Mouse (Mus musculus) hindbrain, embryonic 12.5 days (tissue): ENCODE measurements around the gene Ppara. TPM values are rescaled to one million over a fixed set of nuclear protein-coding genes. Genes with fewer than 3 reads are reported as not detected.

Experiments used
- ATAC-seq: fragments of 200-750 bp; cut with Nextera tagmentation; 2 replicates; pipeline ENCODE4 v1.8.0; 2017; ENCODE audit warnings: moderate TSS enrichment; ENCODE audit not compliant: low FRiP score
- H3K27ac ChIP-seq: fragments of 300-500 bp; sonication (generic); 2 replicates; pipeline ENCODE4 v1.5.1; 2016; ENCODE audit warnings: mild to moderate bottlenecking
- H3K27me3 ChIP-seq: fragments of 300-500 bp; sonication (generic); 2 replicates; pipeline ENCODE4 v1.6.1; 2016; ENCODE audit warnings: mild to moderate bottlenecking
- H3K36me3 ChIP-seq: fragments of 300-500 bp; sonication (generic); 2 replicates; pipeline ENCODE4 v1.6.1; 2016; ENCODE audit warnings: mild to moderate bottlenecking
- H3K4me1 ChIP-seq: fragments of 300-500 bp; sonication (generic); 2 replicates; pipeline ENCODE4 v1.6.1; 2016
- H3K4me2 ChIP-seq: fragments of 300-500 bp; sonication (generic); replicated peaks from 2 replicates; pipeline ENCODE4 v1.6.1; 2016; ENCODE audit warnings: mild to moderate bottlenecking
- H3K4me3 ChIP-seq: fragments of 300-500 bp; sonication (generic); 2 replicates; pipeline ENCODE4 v1.5.1; 2016; ENCODE audit warnings: mild to moderate bottlenecking
- H3K9ac ChIP-seq: fragments of 300-500 bp; sonication (generic); 2 replicates; pipeline ENCODE4 v1.6.1; 2016; ENCODE audit warnings: mild to moderate bottlenecking, moderate library complexity
- H3K9me3 ChIP-seq: fragments of 300-500 bp; sonication (generic); replicated peaks from 2 replicates; pipeline ENCODE4 v1.6.1; 2016; ENCODE audit warnings: mild to moderate bottlenecking
- WGBS: fragments of 180-500 bp; shearing (Covaris S2); methylation state at CpG from one replicate; pipeline ENCODE4 v1.1.7; 2016; 5-methylcytosine and 5-hydroxymethylcytosine counted together
- polyA plus RNA-seq: library from polyadenylated mRNA; unstranded; fragments of >200 nt; fragmentation: Nextera tagmentation; extraction: Ambion mirVana; gene quantifications from 2 replicates; pipeline ENCODE4 v1.2.1, GENCODE M21; 2016

Gene Ppara
- polyA plus RNA-seq, 1 experiment from 2014 or later, result 1.0 TPM

DNA sequence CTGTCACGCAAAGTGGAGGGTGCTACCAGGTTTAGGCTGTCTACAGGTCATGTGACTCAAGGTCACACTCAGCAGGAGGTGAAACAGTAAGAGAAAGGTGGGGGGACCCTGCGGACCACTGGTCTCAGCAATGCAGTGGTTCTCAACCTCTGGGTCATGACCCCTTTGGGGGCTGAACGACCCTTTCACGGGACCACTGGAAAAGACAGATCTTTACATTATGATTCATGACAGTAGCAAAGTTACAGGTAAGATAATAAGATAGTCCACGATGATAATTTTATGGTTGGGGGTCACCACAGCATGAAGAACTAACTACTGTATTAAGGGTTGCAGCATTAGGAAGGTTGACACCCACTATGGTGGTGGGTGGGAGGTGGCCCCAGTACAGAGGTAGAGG is 18.2 kb upstream of the Ppara start:
- H3K4me3 ChIP-seq, result no peak overlapping the region
- H3K4me1 ChIP-seq, result no peaks in the 10 kb centered on the region
- H3K27ac ChIP-seq, result no peak overlapping the region
- H3K9ac ChIP-seq, result no peak overlapping the region
- no peak for ATAC-seq
- 80% methylated on average over 5 of the region's 5 CpGs for WGBS
- H3K36me3 ChIP-seq, result no peaks in the 10 kb centered on the region
- peaks cover 26% of the 10 kb centered on the region for H3K27me3 ChIP-seq
- H3K9me3 ChIP-seq, result 0 out of 2 replicates have a peak, but pooled peaks cover 4% of the 10 kb centered on the region
- H3K4me2 ChIP-seq, result no peak overlapping the region

DNA sequence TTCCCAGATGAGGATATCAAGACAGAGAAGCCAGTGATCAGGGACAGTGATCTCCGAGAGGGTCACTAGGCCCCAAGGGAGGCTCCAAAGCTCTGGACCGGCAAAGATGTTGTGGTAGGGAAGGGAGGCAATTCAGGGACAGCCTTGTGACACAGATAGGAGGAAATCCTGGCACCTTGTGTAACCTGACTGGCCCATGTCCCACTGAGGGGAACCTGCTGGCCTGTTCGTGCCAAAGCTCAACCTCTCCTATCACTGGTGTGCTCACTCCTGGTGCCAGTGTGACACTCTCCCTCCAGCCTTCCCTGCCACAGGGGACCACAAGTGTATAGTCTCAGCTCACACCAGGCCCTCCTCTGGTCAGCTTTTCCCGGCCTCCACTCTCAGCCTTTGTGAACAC is 17.8 kb upstream of the Ppara start:
- WGBS, result 68% methylated on average over 4 of the region's 4 CpGs
- Histone ChIP-seq H3K27me3 (peaks cover 26% of the 10 kb centered on the region), H3K4me3 (no peak overlapping the region), H3K27ac (no peak overlapping the region), H3K4me1 (no peaks in the 10 kb centered on the region), H3K9me3 (0 out of 2 replicates have a peak, but pooled peaks cover 4% of the 10 kb centered on the region), H3K9ac (no peak overlapping the region), H3K4me2 (no peak overlapping the region), H3K36me3 (no peaks in the 10 kb centered on the region)
- no peak for ATAC-seq

DNA sequence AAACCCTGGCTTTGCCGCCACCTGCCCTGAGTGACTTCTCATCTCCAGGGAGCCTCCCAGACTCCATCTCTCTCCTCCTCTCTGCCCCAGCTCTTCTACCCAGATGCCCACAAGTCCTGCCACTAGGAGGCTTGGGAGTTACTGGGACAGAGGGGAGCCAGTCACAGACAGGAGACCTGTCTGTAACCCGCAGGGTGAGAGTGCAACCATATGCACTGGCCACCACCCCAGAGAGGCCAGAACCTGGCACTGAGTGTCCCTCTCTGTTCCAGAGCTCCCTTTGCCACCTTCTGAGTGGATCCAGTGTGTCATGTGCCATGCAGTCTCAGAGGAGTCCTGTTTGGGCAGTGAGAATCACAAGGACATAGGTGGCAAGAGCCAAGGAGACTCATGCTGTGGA is 17.0 kb upstream of the Ppara start:
- Histone ChIP-seq H3K4me2 (no peak overlapping the region), H3K9me3 (0 out of 2 replicates have a peak, but pooled peaks cover 4% of the 10 kb centered on the region), H3K27ac (no peak overlapping the region), H3K36me3 (no peaks in the 10 kb centered on the region), H3K27me3 (peaks cover 24% of the 10 kb centered on the region), H3K4me3 (no peak overlapping the region), H3K9ac (no peak overlapping the region), H3K4me1 (no peaks in the 10 kb centered on the region)
- no peak for ATAC-seq
- 74% methylated on average over 2 of the region's 2 CpGs for WGBS

DNA sequence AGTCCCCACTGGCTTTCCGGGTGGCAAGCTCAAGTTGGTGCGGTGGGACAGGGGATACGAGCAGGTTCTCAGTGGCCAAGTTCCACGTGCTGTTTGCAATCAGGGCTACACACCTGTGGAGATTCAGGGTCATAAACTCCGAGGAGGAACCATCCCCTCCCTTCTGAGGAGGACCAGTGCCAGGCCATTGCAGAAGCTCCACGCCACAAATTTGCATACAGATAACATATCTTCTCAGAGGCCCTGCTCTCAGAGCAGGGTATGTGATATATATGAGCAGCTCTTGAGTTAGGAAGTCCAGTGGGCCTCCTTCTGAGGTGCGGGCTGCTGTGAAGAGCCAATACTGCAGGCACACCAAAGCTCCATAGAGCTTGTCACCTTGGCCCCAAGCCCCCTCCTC is 15.8 kb upstream of the Ppara start:
- Histone ChIP-seq H3K4me2 (no peak overlapping the region), H3K4me1 (no peaks in the 10 kb centered on the region), H3K27ac (no peak overlapping the region), H3K36me3 (no peaks in the 10 kb centered on the region), H3K4me3 (no peak overlapping the region), H3K9ac (no peak overlapping the region), H3K27me3 (peaks cover 24% of the 10 kb centered on the region), H3K9me3 (no peaks in the 10 kb centered on the region)
- ATAC-seq, result no peak
- 81% methylated on average over 7 of the region's 7 CpGs for WGBS

DNA sequence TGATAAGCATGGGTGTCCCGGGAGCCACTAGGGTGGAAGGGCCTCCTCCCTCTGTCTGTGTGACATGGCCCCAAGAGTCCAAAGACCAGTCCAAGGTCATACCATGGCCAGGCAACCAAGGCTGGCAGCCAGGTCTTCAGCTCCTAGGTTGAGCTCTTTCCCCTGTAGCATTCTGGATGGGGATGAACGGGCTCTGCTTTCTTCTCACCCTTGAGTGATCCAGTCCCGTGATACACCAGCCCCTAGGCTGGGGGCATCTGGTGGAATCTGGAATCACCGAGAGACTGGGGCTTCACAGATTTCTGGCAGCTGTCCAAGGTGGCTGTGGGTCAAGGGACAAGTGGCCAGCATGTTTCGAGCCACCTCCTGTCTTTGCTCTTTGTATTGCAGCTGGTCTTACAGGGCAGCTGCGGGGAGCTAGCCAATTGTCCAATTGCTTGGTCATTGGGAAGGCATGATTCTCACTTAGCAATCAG is 14.4 kb upstream of the Ppara start:
- H3K27ac ChIP-seq, result no peak overlapping the region
- WGBS, result 64% methylated on average over 6 of the region's 6 CpGs
- H3K4me1 ChIP-seq, result 0 out of 2 replicates have a peak, but pooled peaks cover 2% of the 10 kb centered on the region
- no peaks in the 10 kb centered on the region for H3K9me3 ChIP-seq
- H3K36me3 ChIP-seq, result no peaks in the 10 kb centered on the region
- H3K4me3 ChIP-seq, result no peak overlapping the region
- H3K27me3 ChIP-seq, result peaks cover 21% of the 10 kb centered on the region
- no peak overlapping the region for H3K4me2 ChIP-seq
- ATAC-seq, result no peak
- H3K9ac ChIP-seq, result no peak overlapping the region

DNA sequence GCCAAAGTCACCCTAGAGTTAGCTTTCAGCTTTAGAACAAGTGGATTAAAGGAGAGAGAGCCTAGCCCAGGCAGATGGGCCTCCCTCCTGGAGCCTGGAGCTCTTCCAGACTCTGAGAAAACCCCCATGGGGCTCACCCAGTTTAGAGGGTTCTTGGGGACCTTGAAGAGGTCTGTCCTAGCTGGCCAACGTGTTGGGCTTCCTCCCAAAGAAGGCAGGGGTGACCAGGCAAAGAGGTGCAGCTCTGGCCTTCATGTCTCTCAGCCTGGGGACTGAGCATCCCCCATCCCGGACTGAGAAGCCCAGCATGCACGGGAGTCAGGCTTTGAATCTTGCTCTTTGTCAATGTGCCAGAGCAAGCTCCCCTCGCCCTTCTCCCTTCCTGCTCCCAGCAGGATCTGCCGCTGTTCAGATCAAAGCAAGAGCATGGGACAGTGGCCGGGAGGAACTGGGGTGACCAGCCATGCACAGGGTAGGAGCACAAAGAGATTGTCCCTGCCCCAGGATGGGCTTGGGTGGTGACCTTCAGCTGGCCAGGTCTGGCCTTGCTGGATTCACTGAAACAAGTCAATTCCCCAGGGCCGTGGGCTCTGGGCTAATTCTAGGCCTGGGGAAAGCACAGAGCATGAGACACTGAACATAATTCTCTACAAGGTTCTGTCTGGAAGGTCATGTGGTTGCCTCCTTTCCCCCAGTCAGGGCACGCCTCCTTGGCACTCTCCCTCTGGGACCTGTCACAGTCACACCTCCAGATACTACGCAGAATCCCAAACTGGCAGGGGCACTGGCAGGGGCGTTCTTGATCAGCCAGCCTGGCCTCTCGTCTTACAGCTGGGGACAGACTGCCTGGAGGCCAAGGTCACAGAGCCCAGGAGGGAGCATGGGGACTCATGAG is 10.3 kb upstream of the Ppara start:
- H3K27ac ChIP-seq, result no peak overlapping the region
- no peak overlapping the region for H3K4me2 ChIP-seq
- H3K4me3 ChIP-seq, result no peak overlapping the region
- no peak for ATAC-seq
- 0 out of 2 replicates have a peak, but pooled peaks cover 2% of the 10 kb centered on the region for H3K4me1 ChIP-seq
- H3K27me3 ChIP-seq, result peaks cover 18% of the 10 kb centered on the region
- H3K36me3 ChIP-seq, result no peaks in the 10 kb centered on the region
- no peaks in the 10 kb centered on the region for H3K9me3 ChIP-seq
- no peak overlapping the region for H3K9ac ChIP-seq
- 42% methylated on average over 11 of the region's 11 CpGs for WGBS

DNA sequence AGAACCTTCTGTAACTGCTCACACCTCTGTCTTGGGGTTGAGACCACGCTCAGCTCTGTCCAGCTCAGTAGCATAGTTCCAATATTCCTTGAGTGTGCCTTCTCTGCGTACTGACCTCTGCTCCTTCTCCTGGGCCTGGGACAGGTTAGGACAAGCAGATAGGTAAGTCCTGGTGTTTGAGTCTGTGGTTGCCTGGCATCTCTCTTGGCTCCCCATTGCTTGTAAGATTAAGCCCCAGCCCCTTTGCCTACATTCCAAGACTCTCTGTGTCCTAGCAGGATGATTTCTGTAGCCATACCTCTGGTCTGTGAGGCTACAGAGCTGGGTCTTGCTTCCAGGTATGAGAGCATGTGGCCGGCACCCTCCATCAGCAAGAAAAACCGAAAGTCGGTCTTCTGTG is 6.6 kb upstream of the Ppara start:
- no peak overlapping the region for H3K4me3 ChIP-seq
- WGBS, result 95% methylated on average over 5 of the region's 5 CpGs

DNA sequence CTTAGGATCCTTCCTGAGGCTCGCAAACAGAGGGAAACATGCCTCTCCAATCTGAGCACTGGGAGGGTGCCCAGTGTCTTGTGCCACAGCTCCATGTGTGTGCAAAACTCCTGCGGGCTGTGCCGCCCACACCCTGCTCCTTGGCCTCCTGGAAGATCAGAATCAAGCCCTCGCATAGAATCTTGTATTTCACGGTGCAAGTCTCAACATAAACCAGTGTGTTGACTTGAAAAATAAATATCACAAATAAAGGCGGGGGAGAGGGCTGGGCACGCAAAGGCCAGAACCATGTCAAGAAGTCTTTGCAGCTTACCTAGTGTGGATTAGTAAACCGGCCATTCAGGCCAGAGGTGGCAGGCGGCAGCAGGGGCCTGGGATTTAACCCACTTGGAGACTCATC is 5.5 kb upstream of the Ppara start:
- 90% methylated on average over 9 of the region's 9 CpGs for WGBS
- H3K9ac ChIP-seq, result no peak overlapping the region
- H3K36me3 ChIP-seq, result no peaks in the 10 kb centered on the region
- no peak overlapping the region for H3K4me2 ChIP-seq
- H3K9me3 ChIP-seq, result no peaks in the 10 kb centered on the region
- peaks cover 43% of the 10 kb centered on the region for H3K27me3 ChIP-seq
- no peak overlapping the region for H3K4me3 ChIP-seq
- H3K27ac ChIP-seq, result no peak overlapping the region
- H3K4me1 ChIP-seq, result 0 out of 2 replicates have a peak, but pooled peaks cover 2% of the 10 kb centered on the region
- no peak for ATAC-seq

More for the DNA sequence above, 6.6 kb upstream of the Ppara start:
- Histone ChIP-seq H3K9ac (no peak overlapping the region), H3K4me2 (no peak overlapping the region), H3K9me3 (no peaks in the 10 kb centered on the region), H3K4me1 (0 out of 2 replicates have a peak, but pooled peaks cover 2% of the 10 kb centered on the region), H3K27me3 (peaks cover 33% of the 10 kb centered on the region), H3K27ac (no peak overlapping the region), H3K36me3 (no peaks in the 10 kb centered on the region)
- no peak for ATAC-seq

DNA sequence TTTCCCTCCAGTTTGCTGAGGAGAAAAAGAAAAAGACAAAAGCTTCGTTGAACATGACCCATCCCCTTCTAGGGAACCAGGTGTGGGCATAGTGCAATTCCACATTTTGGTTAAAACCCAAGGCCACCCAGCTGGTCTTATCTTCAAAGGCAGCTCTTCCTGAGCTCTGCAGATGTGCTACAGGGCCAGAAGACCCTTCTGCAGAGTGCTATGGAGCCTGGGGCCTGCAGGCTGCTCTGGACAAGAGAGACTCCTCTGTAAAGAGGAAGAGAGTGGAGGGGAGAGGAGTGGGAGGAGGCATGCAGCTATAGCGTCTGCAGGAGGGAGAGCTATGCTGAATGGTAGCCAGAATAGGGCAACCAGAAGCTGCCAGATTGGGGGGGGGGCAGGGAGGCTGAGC is 4.8 kb upstream of the Ppara start:
- Histone ChIP-seq H3K36me3 (no peaks in the 10 kb centered on the region), H3K9ac (no peak overlapping the region), H3K4me2 (no peak overlapping the region), H3K27me3 (peaks cover 51% of the 10 kb centered on the region), H3K27ac (no peak overlapping the region), H3K9me3 (no peaks in the 10 kb centered on the region), H3K4me1 (peaks cover 6% of the 10 kb centered on the region), H3K4me3 (no peak overlapping the region)
- WGBS, result 65% methylated on average over 2 of the region's 2 CpGs
- ATAC-seq, result no peak

DNA sequence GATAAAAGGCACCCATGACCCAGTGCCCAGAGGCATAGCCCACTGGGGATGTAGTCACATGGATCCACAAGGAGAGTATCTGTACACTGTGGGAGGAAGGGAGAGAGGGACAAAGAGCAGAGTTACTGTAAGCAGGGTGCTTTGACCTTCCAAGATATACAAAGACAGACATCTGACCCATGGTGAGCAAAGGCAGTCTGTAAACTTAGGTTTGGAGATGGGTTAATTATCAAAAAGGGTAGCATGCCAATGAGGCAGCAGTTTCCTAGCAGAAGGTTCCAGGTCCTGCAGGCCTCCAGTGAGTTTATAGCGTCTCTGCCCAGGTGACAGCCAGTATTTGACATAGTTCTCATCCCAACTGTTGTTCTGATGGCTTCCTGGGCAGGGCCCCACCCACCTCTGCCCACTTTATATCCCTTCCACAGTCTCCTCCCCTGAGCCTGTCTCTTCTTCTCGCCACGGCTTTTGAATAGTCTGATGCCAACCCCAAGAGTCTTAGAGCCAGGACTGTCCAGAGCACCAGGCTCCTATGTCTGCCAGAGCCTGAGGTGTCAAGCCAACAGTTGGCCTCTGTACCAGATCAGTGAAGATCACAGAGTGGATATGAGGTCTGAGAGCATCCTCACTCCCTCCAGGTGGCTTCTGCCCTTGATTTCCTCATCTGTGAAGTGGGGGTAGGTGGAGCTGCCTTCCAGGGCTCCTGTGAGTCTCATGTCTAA is 2.7 kb upstream of the Ppara start:
- no peaks in the 10 kb centered on the region for H3K9me3 ChIP-seq
- H3K27ac ChIP-seq, result no peak overlapping the region
- H3K4me3 ChIP-seq, result no peak overlapping the region
- no peak overlapping the region for H3K4me2 ChIP-seq
- H3K4me1 ChIP-seq, result peaks cover 14% of the 10 kb centered on the region
- no peak for ATAC-seq
- peaks cover 71% of the 10 kb centered on the region for H3K27me3 ChIP-seq
- H3K36me3 ChIP-seq, result no peaks in the 10 kb centered on the region
- no peak overlapping the region for H3K9ac ChIP-seq
- 85% methylated on average over 3 of the region's 3 CpGs for WGBS

DNA sequence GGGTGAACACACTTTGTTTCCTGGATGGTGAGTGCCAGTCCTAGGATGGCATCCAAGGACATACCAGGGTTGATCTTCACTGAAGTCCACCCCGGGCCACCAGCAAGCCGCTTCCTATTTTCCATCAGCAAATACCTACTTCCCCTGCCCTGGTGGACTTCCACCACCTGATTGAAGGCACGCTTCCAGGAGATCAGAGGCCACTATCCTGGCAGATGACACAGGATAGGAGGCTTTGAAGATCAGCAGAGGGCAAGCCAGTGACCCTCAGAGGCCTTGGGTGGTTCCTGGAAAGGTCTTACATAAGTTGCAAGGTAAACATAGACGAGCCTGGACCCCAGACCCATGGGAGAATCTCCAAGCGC is 2.2 kb upstream of the Ppara start:
- 78% methylated on average over 5 of the region's 5 CpGs for WGBS
- no peaks in the 10 kb centered on the region for H3K9me3 ChIP-seq

DNA sequence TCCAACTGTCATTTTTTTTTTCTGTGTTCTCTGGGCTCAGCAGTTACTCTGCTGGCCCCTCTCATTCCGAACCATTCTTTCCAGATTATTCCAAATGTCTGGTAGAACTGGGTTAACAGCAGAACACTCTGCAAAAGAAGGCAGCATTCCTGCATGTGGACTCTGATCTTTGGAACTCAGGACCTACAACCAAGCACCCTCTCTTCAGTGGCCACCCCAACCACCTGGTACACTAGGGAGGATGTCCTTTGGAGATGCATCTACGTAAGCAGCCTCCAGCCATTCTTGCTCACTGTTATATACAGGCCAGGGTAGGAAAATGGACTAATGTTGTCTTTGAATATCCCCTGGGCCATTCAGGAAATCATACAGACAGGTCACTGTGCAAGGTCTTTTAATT is 1.1 kb upstream of the Ppara start:
- H3K36me3 ChIP-seq, result no peaks in the 10 kb centered on the region

More for the DNA sequence above, 2.2 kb upstream of the Ppara start:
- Histone ChIP-seq H3K9ac (no peak overlapping the region), H3K27me3 (peaks cover 75% of the 10 kb centered on the region), H3K4me2 (no peak overlapping the region), H3K4me3 (no peak overlapping the region), H3K4me1 (peaks cover 14% of the 10 kb centered on the region), H3K27ac (no peak overlapping the region), H3K36me3 (no peaks in the 10 kb centered on the region)
- no peak for ATAC-seq

More for the DNA sequence above, 1.1 kb upstream of the Ppara start:
- Histone ChIP-seq H3K4me2 (no peak overlapping the region), H3K27me3 (peaks cover 79% of the 10 kb centered on the region), H3K9ac (no peak overlapping the region), H3K4me3 (no peak overlapping the region), H3K27ac (no peak overlapping the region), H3K4me1 (peaks cover 14% of the 10 kb centered on the region), H3K9me3 (no peaks in the 10 kb centered on the region)
- WGBS, result 87% methylated on average over 2 of the region's 2 CpGs
- ATAC-seq, result no peak
